Mouse (Mus musculus) forebrain, postnatal 0 days (tissue): ENCODE measurements at regions not wholly inside any gene's neighbourhood (a gene's known extent, or its start where the extent isn't known, plus 50 kb on each side); places are given as distances from the start of the nearest gene placed in this dataset.
A peak's percentile ranks its signal among the peaks of the same experiment; 100 is the strongest.

ENCODE experiments used
- ATAC-seq: fragments of 200-750 bp; cut with Nextera tagmentation; 2 replicates; pipeline ENCODE4 v1.8.0; 2017; ENCODE audit warnings: mild to moderate bottlenecking, moderate library complexity
- DNase-seq: peaks from one replicate; pipeline ENCODE4 v3.0.0-alpha.2; 2015
- H3K27ac ChIP-seq: fragments of 300-500 bp; sonication (generic); 2 replicates; pipeline ENCODE4 v1.5.1; 2014; ENCODE audit warnings: low read depth, mild to moderate bottlenecking, antibody characterized with exemption, low read length, moderate library complexity, mixed read lengths
- H3K27me3 ChIP-seq: fragments of 300-500 bp; sonication (generic); 2 replicates; pipeline ENCODE4 v1.6.1; 2014; ENCODE audit warnings: mild to moderate bottlenecking, low read length, mixed read lengths; ENCODE audit not compliant: insufficient read depth
- H3K36me3 ChIP-seq: fragments of 300-500 bp; sonication (generic); 2 replicates; pipeline ENCODE4 v1.6.1; 2014; ENCODE audit warnings: mild to moderate bottlenecking, moderate library complexity; ENCODE audit not compliant: insufficient read depth
- H3K4me1 ChIP-seq: fragments of 300-500 bp; sonication (generic); 2 replicates; pipeline ENCODE4 v1.6.1; 2014; ENCODE audit warnings: antibody characterized with exemption; ENCODE audit not compliant: insufficient read depth
- H3K4me2 ChIP-seq: fragments of 300-500 bp; sonication (generic); 2 replicates; pipeline ENCODE4 v1.6.1; 2014; ENCODE audit warnings: low read depth, mild to moderate bottlenecking, moderate library complexity
- H3K4me3 ChIP-seq: fragments of 300-500 bp; sonication (generic); 2 replicates; pipeline ENCODE4 v1.5.1; 2014; ENCODE audit warnings: low read depth, low read length, mixed read lengths
- H3K9ac ChIP-seq: fragments of 300-500 bp; sonication (generic); 2 replicates; pipeline ENCODE4 v1.6.1; 2014; ENCODE audit warnings: mild to moderate bottlenecking
- H3K9me3 ChIP-seq: fragments of 300-500 bp; sonication (generic); 2 replicates; pipeline ENCODE4 v1.6.1; 2016; ENCODE audit warnings: low read length
- CTCF ChIP-seq: sonication (generic); IDR thresholded peaks from 2 replicates; pipeline ENCODE4 v1.5.1; 2016; ENCODE audit warnings: antibody characterized with exemption, control low read depth, low read depth
- WGBS: fragments of 180-500 bp; shearing (Covaris S2); extraction: QIAGEN DNeasy Blood & Tissue Kit; methylation state at CpG from one replicate; pipeline ENCODE4 v1.1.7; 2014; 5-methylcytosine and 5-hydroxymethylcytosine counted together

- H3K4me2 ChIP-seq: no peak overlapping the region
- no peak for TF ChIP-seq CTCF
- 92% methylated on average over 12 of the region's 12 CpGs for WGBS
Observed at GRCm38 (mm10) chr3:66572887-66573519, 276.4 kb upstream of the Veph1 start.

GRCm38 (mm10) chr3:66570342-66570741 is 273.7 kb upstream of the Veph1 start:
- no peaks in the 10 kb centered on the region for H3K9me3 ChIP-seq
- no peaks in the 10 kb centered on the region for H3K4me1 ChIP-seq
- H3K9ac ChIP-seq: no peak overlapping the region
- no peak overlapping the region for H3K4me3 ChIP-seq
- H3K27me3 ChIP-seq: no peaks in the 10 kb centered on the region
- H3K27ac ChIP-seq: no peak overlapping the region
- peak; percentile 33; the same call in 1 of the 2 replicates for TF ChIP-seq CTCF
- WGBS: 74% methylated on average over 5 of the region's 5 CpGs
- DNase-seq (no peak), ATAC-seq (no peak)
- no peak overlapping the region for H3K4me2 ChIP-seq
- no peaks in the 10 kb centered on the region for H3K36me3 ChIP-seq

More at GRCm38 (mm10) chr3:66572887-66573519, 276.4 kb upstream of the Veph1 start:
- no peak for DNase-seq
- Histone ChIP-seq H3K4me3 (no peak overlapping the region), H3K4me1 (no peaks in the 10 kb centered on the region), H3K9me3 (no peaks in the 10 kb centered on the region), H3K9ac (no peak overlapping the region), H3K36me3 (no peaks in the 10 kb centered on the region), H3K27me3 (no peaks in the 10 kb centered on the region), H3K27ac (no peak overlapping the region)
- ATAC-seq: no peak

GRCm38 (mm10) chr3:66564268-66565245 is 267.9 kb upstream of the Veph1 start:
- Histone ChIP-seq H3K4me3 (no peak overlapping the region), H3K27me3 (no peaks in the 10 kb centered on the region), H3K9me3 (no peaks in the 10 kb centered on the region), H3K4me2 (no peak overlapping the region), H3K9ac (no peak overlapping the region), H3K27ac (no peak overlapping the region), H3K36me3 (no peaks in the 10 kb centered on the region), H3K4me1 (no peaks in the 10 kb centered on the region)
- ATAC-seq: peak; percentile 84
- no peak for TF ChIP-seq CTCF
- peak; percentile 52 for DNase-seq
- WGBS: 52% methylated on average over 7 of the region's 7 CpGs

DNA sequence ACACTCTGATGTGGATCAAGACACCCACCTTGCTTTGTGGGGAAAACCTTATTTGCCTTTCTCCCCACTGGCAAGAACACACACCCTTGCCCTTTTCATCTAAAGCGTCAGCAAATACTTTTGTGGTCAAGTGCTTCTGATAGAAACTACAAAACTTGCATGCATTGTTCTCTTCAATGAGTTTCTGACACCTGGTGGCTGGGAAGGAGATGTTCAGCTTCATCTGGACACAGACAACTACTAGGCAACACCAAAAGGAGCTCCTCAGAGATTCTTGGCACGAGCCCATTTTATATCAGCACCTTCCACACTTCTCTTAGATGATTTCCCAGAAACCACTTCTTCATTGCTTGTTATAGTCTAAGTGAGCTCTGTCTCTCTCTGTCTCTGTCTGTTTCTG is 266.7 kb upstream of the Veph1 start:
- no peak for ATAC-seq
- Histone ChIP-seq H3K4me3 (no peak overlapping the region), H3K4me2 (no peak overlapping the region), H3K9me3 (no peaks in the 10 kb centered on the region), H3K27me3 (no peaks in the 10 kb centered on the region), H3K4me1 (no peaks in the 10 kb centered on the region), H3K9ac (no peak overlapping the region), H3K27ac (no peak overlapping the region), H3K36me3 (no peaks in the 10 kb centered on the region)
- no peak for DNase-seq
- WGBS: 78% methylated on average over 2 of the region's 2 CpGs
- 0 out of 2 replicates have a peak, but pooled peaks have one; percentile 13 for TF ChIP-seq CTCF

GRCm38 (mm10) chr3:66555538-66555937 is 258.9 kb upstream of the Veph1 start:
- ATAC-seq (no peak), DNase-seq (no peak)
- Histone ChIP-seq H3K4me2 (no peak overlapping the region), H3K4me3 (no peak overlapping the region), H3K9me3 (no peaks in the 10 kb centered on the region), H3K9ac (no peak overlapping the region), H3K27me3 (no peaks in the 10 kb centered on the region; the same call in 1 of the 2 replicates), H3K27ac (no peak overlapping the region), H3K36me3 (no peaks in the 10 kb centered on the region), H3K4me1 (no peaks in the 10 kb centered on the region)
- no peak for TF ChIP-seq CTCF
- 90% methylated on average over 1 of the region's 1 CpGs for WGBS

GRCm38 (mm10) chr3:66550920-66551319 is 254.3 kb upstream of the Veph1 start:
- TF ChIP-seq CTCF: no peak
- no peak overlapping the region for H3K9ac ChIP-seq

DNA sequence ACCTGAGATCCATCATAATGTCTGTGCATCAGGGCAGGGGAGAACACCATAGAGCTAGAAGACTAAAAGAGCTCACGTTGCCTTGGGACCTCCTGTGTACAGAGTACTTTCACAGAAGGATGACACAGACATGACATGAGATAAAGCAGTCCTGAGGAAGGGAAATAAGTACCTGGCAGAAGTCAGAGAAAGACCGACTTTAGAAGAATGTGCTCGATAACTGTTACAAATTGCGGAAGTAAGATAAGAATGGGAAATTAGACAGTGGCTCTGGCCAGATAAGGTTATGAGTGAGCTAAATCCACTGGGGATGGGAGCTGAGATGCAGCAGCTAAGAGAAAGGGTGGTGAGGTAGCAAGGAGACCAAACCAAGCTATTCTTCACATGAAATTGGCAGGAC is 249.9 kb upstream of the Veph1 start:
- Histone ChIP-seq H3K4me3 (no peak overlapping the region), H3K27me3 (no peaks in the 10 kb centered on the region), H3K9me3 (peaks cover 4% of the 10 kb centered on the region; the same call in 1 of the 2 replicates), H3K36me3 (no peaks in the 10 kb centered on the region), H3K4me2 (no peak overlapping the region), H3K4me1 (no peaks in the 10 kb centered on the region), H3K9ac (no peak overlapping the region), H3K27ac (no peak overlapping the region)
- WGBS: 91% methylated on average over 4 of the region's 4 CpGs
- ATAC-seq (no peak), DNase-seq (no peak)
- no peak for TF ChIP-seq CTCF

More at GRCm38 (mm10) chr3:66550920-66551319, 254.3 kb upstream of the Veph1 start:
- Histone ChIP-seq H3K4me2 (no peak overlapping the region), H3K4me1 (no peaks in the 10 kb centered on the region), H3K36me3 (no peaks in the 10 kb centered on the region), H3K27me3 (no peaks in the 10 kb centered on the region), H3K27ac (no peak overlapping the region), H3K4me3 (no peak overlapping the region), H3K9me3 (no peaks in the 10 kb centered on the region)
- ATAC-seq: no peak
- DNase-seq: no peak
